10 mouse cellular contexts compared by ENCODE assay signal in genomic region chr13:116707621-116708455, GRCm38 (mm10).
DNase-seq lines count a peak whose midpoint lies in the region; ATAC-seq lines count a peak whose summit lies in the region.
"Had no signal": no experiment of that assay in that cellular context is flagged by ENCODE, and none has a peak within 500 bp of the region (broad histone marks: within the 10 kb centered on the region; RNA-seq: fewer than 3 reads in every experiment).

No protein-coding gene starts in this region.

- 2% methylated on average over 20 of the region's 20 CpGs for WGBS in hindbrain, embryonic 12.5 days
- WGBS in hindbrain, embryonic 14.5 days = 1% methylated on average over 20 of the region's 20 CpGs
- WGBS in forebrain, embryonic 11.5 days = 1% methylated on average over 20 of the region's 20 CpGs
- WGBS in midbrain, embryonic 16.5 days = 2% methylated on average over 20 of the region's 20 CpGs

- DNase-seq in hindbrain, embryonic 14.5 days (ENCODE audit: low spot score) = no peak
- DNase-seq in embryo, embryonic 10 days (ENCODE audit: low spot score) = peak; percentile 25
- DNase-seq in forebrain, embryonic 11.5 days (ENCODE audit: low spot score) = peak; percentile 54
- DNase-seq in spleen, adult 12 weeks (ENCODE audit: low spot score) = no peak
- no peak for DNase-seq in layer of hippocampus, postnatal 10 days (ENCODE audit: low spot score in 2 of 2)
- DNase-seq in spleen, postnatal 14 days (ENCODE audit: low spot score in 2 of 2) = no peak
- DNase-seq: kidney, postnatal 25 days; lung, postnatal 14 days had no signal

- H3K4me3 ChIP-seq in hindbrain, embryonic 12.5 days = 0 out of 2 replicates have a peak overlapping the region, but pooled peaks have one; percentile 1
- no peak overlapping the region for H3K4me3 ChIP-seq in hindbrain, embryonic 14.5 days (replicated peaks; ENCODE audit: low read length)
- H3K4me3 ChIP-seq in forebrain, embryonic 11.5 days (ENCODE audit: low read depth, low read length) = peak overlapping the region; percentile 17
- H3K4me3 ChIP-seq in midbrain, embryonic 16.5 days (ENCODE audit: low read depth, low read length) = no peak overlapping the region

- peaks cover 34% of the 10 kb centered on the region for H3K4me1 ChIP-seq in hindbrain, embryonic 12.5 days
- H3K4me1 ChIP-seq in hindbrain, embryonic 14.5 days (replicated peaks; ENCODE audit: control insufficient read depth, insufficient read depth, low read length) = peaks cover 10% of the 10 kb centered on the region
- H3K4me1 ChIP-seq in forebrain, embryonic 11.5 days (replicated peaks; ENCODE audit: control insufficient read depth, insufficient read depth, low read length) = peaks cover 10% of the 10 kb centered on the region; the same call in 1 of the 2 replicates
- H3K4me1 ChIP-seq in midbrain, embryonic 16.5 days (ENCODE audit: control insufficient read depth, insufficient read depth, low read length) = peaks cover 14% of the 10 kb centered on the region

- 0 out of 2 replicates have a peak overlapping the region, but pooled peaks have one; percentile 17 for H3K27ac ChIP-seq in hindbrain, embryonic 12.5 days
- H3K27ac ChIP-seq in hindbrain, embryonic 14.5 days = no peak overlapping the region
- H3K27ac ChIP-seq in forebrain, embryonic 11.5 days (ENCODE audit: low read depth, low read length) = peak overlapping the region; percentile 27; the same call in 1 of the 2 replicates
- peak overlapping the region; percentile 44 for H3K27ac ChIP-seq in midbrain, embryonic 16.5 days (ENCODE audit: low read length)

- no peak for ATAC-seq in hindbrain, embryonic 12.5 days (ENCODE audit: low FRiP score)
- ATAC-seq in hindbrain, embryonic 14.5 days (ENCODE audit: low FRiP score) = no peak
- no peak for ATAC-seq in forebrain, embryonic 11.5 days (replicated peaks; ENCODE audit: low FRiP score)
- ATAC-seq in midbrain, embryonic 16.5 days = no peak

- H3K9ac ChIP-seq in hindbrain, embryonic 12.5 days = no peak overlapping the region
- H3K9ac ChIP-seq in hindbrain, embryonic 14.5 days = no peak overlapping the region
- peak overlapping the region; percentile 48 for H3K9ac ChIP-seq in forebrain, embryonic 11.5 days (ENCODE audit: low read length)
- no peak overlapping the region for H3K9ac ChIP-seq in midbrain, embryonic 16.5 days (ENCODE audit: low read depth, low read length)

- peak overlapping the region; percentile 30 for H3K4me2 ChIP-seq in hindbrain, embryonic 12.5 days (replicated peaks)
- H3K4me2 ChIP-seq in hindbrain, embryonic 14.5 days (replicated peaks) = no peak overlapping the region; the same call in 1 of the 2 replicates
- peak overlapping the region; percentile 48 for H3K4me2 ChIP-seq in forebrain, embryonic 11.5 days (ENCODE audit: low read depth, low read length, severe bottlenecking)
- peak overlapping the region; percentile 25; the same call in 1 of the 2 replicates for H3K4me2 ChIP-seq in midbrain, embryonic 16.5 days (ENCODE audit: low read length)

- no peaks in the 10 kb centered on the region for H3K9me3 ChIP-seq in hindbrain, embryonic 12.5 days (replicated peaks)
- H3K9me3 ChIP-seq in hindbrain, embryonic 14.5 days (ENCODE audit: control insufficient read depth, low read length) = no peaks in the 10 kb centered on the region
- H3K9me3 ChIP-seq in forebrain, embryonic 11.5 days (ENCODE audit: control insufficient read depth, low read length) = no peaks in the 10 kb centered on the region
- no peaks in the 10 kb centered on the region for H3K9me3 ChIP-seq in midbrain, embryonic 16.5 days (replicated peaks; ENCODE audit: control insufficient read depth, low read length, poor library complexity, severe bottlenecking)

- no peaks in the 10 kb centered on the region for H3K36me3 ChIP-seq in hindbrain, embryonic 12.5 days
- H3K36me3 ChIP-seq in hindbrain, embryonic 14.5 days (replicated peaks; ENCODE audit: control insufficient read depth, insufficient read depth) = no peaks in the 10 kb centered on the region
- H3K36me3 ChIP-seq in forebrain, embryonic 11.5 days (ENCODE audit: control insufficient read depth, insufficient read depth, low read length) = no peaks in the 10 kb centered on the region
- H3K36me3 ChIP-seq in midbrain, embryonic 16.5 days (ENCODE audit: control insufficient read depth, insufficient read depth, low read length) = no peaks in the 10 kb centered on the region

- peaks cover 89% of the 10 kb centered on the region for H3K27me3 ChIP-seq in hindbrain, embryonic 12.5 days
- peaks cover 85% of the 10 kb centered on the region for H3K27me3 ChIP-seq in hindbrain, embryonic 14.5 days (ENCODE audit: control insufficient read depth, insufficient read depth, low read length)
- H3K27me3 ChIP-seq in forebrain, embryonic 11.5 days (ENCODE audit: control insufficient read depth, insufficient read depth, low read length) = peaks cover 33% of the 10 kb centered on the region; the same call in 1 of the 2 replicates
- peaks cover 40% of the 10 kb centered on the region for H3K27me3 ChIP-seq in midbrain, embryonic 16.5 days (ENCODE audit: control insufficient read depth, insufficient read depth, low read depth, low read length)

Comparison
In these comparisons a context has a peak if more than half of its experiments do, and no peak if none do; other contexts are left out.
1. H3K4me3 ChIP-seq: peak in hindbrain, embryonic 12.5 days (single experiment) and forebrain, embryonic 11.5 days (single experiment); none in hindbrain, embryonic 14.5 days (single experiment) and midbrain, embryonic 16.5 days (single experiment).
2. DNase-seq: peak in embryo, embryonic 10 days (single experiment) and forebrain, embryonic 11.5 days (single experiment); none in hindbrain, embryonic 14.5 days (single experiment), spleen, adult 12 weeks (single experiment), layer of hippocampus, postnatal 10 days (0 of 2) and spleen, postnatal 14 days (0 of 2).